Mouse (Mus musculus) granulocyte monocyte progenitor cell, adult 5-6 weeks (primary cell): ENCODE measurements around the gene Abraxas1. TPM values are rescaled to one million over a fixed set of nuclear protein-coding genes. Genes with fewer than 3 reads are reported as not detected.

Source experiments
- ATAC-seq: replicated peaks from 2 replicates; pipeline ENCODE4 v1.8.0; 2016; ENCODE audit warnings: mild to moderate bottlenecking, moderate TSS enrichment, inconsistent platforms; ENCODE audit not compliant: poor library complexity, severe bottlenecking
- total RNA-seq, 2 experiments: library from RNA; stranded (forward) in 1 of 2; stranded (reverse) in 1 of 2; fragments of 200-712, 200-1000 nt in 1 of 2; fragments of >200 nt in 1 of 2; fragmentation: Nextera tagmentation in 1 of 2; gene quantifications; 2 replicates each; pipeline ENCODE4 v1.2.3; 2014 to 2017

Gene Abraxas1
- 30.5 and 39.9 TPM in 2 replicates for total RNA-seq (2014; fragmentation: Nextera tagmentation)
- total RNA-seq (2017) = 28.8 and 33.0 TPM in 2 replicates

- peak; percentile 95 for ATAC-seq
These were observed at the start of gene Abraxas1 for GRCm38 (mm10) chr5:100820483-100821184. Abraxas1 (minus strand) TSS chr5:100820965.

GRCm38 (mm10) chr5:100869197-100869895 is 48.6 kb upstream of the Abraxas1 start:
- ATAC-seq = no peak

GRCm38 (mm10) chr5:100866183-100866582 is 45.4 kb upstream of the Abraxas1 start:
- ATAC-seq = no peak

GRCm38 (mm10) chr5:100864438-100864837 is 43.7 kb upstream of the Abraxas1 start:
- ATAC-seq = no peak

GRCm38 (mm10) chr5:100863091-100863490 is 42.3 kb upstream of the Abraxas1 start:
- no peak for ATAC-seq

- peak; percentile 25 for ATAC-seq
These were observed 41.0 kb upstream of the Abraxas1 start for GRCm38 (mm10) chr5:100861811-100862210.

- peak; percentile 33 for ATAC-seq
These were observed 40.4 kb upstream of the Abraxas1 start for GRCm38 (mm10) chr5:100861140-100861539.

- ATAC-seq = peak; percentile 95
These were observed 39.8 kb upstream of the Abraxas1 start for GRCm38 (mm10) chr5:100860417-100861053.

GRCm38 (mm10) chr5:100856552-100856951 is 35.8 kb upstream of the Abraxas1 start:
- ATAC-seq = no peak

- ATAC-seq = no peak
These were observed 33.2 kb upstream of the Abraxas1 start for GRCm38 (mm10) chr5:100853963-100854362.

- no peak for ATAC-seq
These were observed 26.4 kb upstream of the Abraxas1 start for GRCm38 (mm10) chr5:100847143-100847542.

- no peak for ATAC-seq
These were observed 25.8 kb upstream of the Abraxas1 start for GRCm38 (mm10) chr5:100846599-100846920.

- ATAC-seq = peak; percentile 93
These were observed 25.3 kb upstream of the Abraxas1 start for GRCm38 (mm10) chr5:100845848-100846598.

- no peak for ATAC-seq
These were observed 24.7 kb upstream of the Abraxas1 start, which contains the start of gene Gpat3 for GRCm38 (mm10) chr5:100845485-100845847. Gpat3 (plus strand) TSS chr5:100845713.

GRCm38 (mm10) chr5:100844485-100844884 is 23.7 kb upstream of the Abraxas1 start:
- ATAC-seq = no peak

GRCm38 (mm10) chr5:100837907-100838306 is 17.1 kb upstream of the Abraxas1 start:
- no peak for ATAC-seq

- no peak for ATAC-seq
These were observed 15.2 kb upstream of the Abraxas1 start for GRCm38 (mm10) chr5:100835862-100836538.

GRCm38 (mm10) chr5:100833841-100834240 is 13.1 kb upstream of the Abraxas1 start:
- ATAC-seq = no peak

GRCm38 (mm10) chr5:100832680-100833079 is 11.9 kb upstream of the Abraxas1 start:
- ATAC-seq = no peak

GRCm38 (mm10) chr5:100828701-100829100 is 7.9 kb upstream of the Abraxas1 start:
- ATAC-seq = no peak
